Mouse (Mus musculus): Measurements from ENCODE around the gene Bcl11a. TPM values are rescaled to one million over a fixed set of nuclear protein-coding genes. Genes with fewer than 3 reads are reported as not detected.
A peak's percentile ranks its signal among the peaks of the same experiment; 100 is the strongest.

The Bcl11a gene
- total and polyA plus RNA-seq, 2 experiments from 2014 or later = 70.8 to 173 TPM

DNA sequence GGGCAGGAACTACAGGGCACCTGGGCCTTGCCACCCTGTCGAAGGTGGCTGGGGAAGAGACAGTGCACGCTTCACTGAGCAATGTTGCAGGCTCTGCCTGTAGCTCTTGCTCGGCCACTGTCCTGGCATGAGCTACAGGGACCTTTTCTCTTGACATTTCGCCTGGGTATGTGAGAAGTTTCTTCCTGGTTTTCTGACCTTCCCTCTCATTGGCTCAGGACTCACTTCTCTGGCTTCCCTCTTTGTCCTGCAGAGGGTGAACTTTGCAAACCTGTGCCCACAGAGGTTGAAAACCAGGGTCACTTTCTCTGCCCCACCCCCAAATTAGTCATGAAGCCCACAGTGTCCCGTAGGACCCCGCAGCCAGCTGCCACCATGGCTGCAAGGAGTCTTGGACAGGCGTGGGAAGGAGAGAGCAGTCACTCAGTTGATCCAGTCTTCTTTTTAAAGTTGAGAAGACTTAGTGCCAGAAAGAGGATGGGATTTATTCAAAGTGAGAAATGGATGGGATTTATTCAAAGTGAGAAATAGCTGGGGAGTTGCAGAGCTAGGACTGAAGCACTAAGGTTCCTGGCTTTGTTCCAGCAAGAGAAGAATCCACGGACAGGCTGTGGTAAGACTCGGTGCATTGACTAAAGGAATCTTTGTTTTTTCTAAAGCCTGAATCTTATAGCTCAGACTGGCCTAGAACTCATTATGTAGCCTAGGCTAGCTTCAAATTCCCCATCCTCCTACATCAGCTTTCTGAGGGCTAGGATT, 71.8 kb downstream of the Bcl11a start:
- no peak overlapping the region for H3K27ac ChIP-seq (ENCODE audit: low read depth, low read length)
- 71% methylated on average over 9 of the region's 9 CpGs for WGBS
- TF ChIP-seq CTCF (IDR thresholded peaks at IDR 0.05; ENCODE audit: low read depth) = no peak

GRCm38 (mm10) chr11:24152076-24152784, 74.4 kb downstream of the Bcl11a start:
- DNase-seq = no peak

More for the DNA sequence above, 71.8 kb downstream of the Bcl11a start:
- Histone ChIP-seq H3K4me3 (ENCODE audit: low read depth, low read length) (no peak overlapping the region), H3K4me1 (ENCODE audit: insufficient read depth) (peaks cover 18% of the 10 kb centered on the region; the same call in 1 of the 2 replicates), H3K36me3 (ENCODE audit: insufficient read depth) (no peaks in the 10 kb centered on the region), H3K9ac (no peak overlapping the region), H3K27me3 (ENCODE audit: insufficient read depth, low read length) (no peaks in the 10 kb centered on the region), H3K4me2 (ENCODE audit: low read depth) (no peak overlapping the region), H3K9me3 (ENCODE audit: low read length) (no peaks in the 10 kb centered on the region)
- ATAC-seq (no peak), DNase-seq (no peak)

DNA sequence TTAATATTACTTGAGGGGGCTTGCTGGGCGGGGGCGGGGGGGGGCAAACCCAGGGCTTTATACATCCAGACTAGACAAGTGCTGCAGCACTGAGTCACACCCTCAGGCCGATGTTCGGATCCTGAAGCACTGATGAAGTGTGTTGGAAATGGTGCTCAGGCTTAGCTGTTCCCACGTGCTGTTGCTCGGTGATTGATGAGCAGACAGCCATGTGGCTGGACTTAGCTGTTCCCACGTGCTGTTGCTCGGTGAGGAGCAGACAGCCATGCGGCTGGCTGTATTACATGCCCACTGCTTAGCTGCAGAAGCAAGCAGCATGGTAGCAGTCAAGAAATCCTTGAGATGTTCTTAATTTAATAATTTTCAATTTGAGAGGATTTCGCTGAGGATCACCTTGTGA, 75.2 kb downstream of the Bcl11a start:
- H3K27me3 ChIP-seq (ENCODE audit: insufficient read depth, low read length) = no peaks in the 10 kb centered on the region
- H3K36me3 ChIP-seq (ENCODE audit: insufficient read depth) = no peaks in the 10 kb centered on the region
- H3K4me2 ChIP-seq (ENCODE audit: low read depth) = no peak overlapping the region
- peaks cover 13% of the 10 kb centered on the region; the same call in 1 of the 2 replicates for H3K4me1 ChIP-seq (ENCODE audit: insufficient read depth)
- H3K4me3 ChIP-seq (ENCODE audit: low read depth, low read length) = no peak overlapping the region
- H3K27ac ChIP-seq (ENCODE audit: low read depth, low read length) = peak overlapping the region; percentile 59; the same call in 1 of the 2 replicates
- ATAC-seq (peak; percentile 36; the same call in 1 of the 2 replicates), DNase-seq (no peak)
- no peak overlapping the region for H3K9ac ChIP-seq
- no peaks in the 10 kb centered on the region for H3K9me3 ChIP-seq (ENCODE audit: low read length)
- no peak for TF ChIP-seq CTCF (IDR thresholded peaks at IDR 0.05; ENCODE audit: low read depth)
- 49% methylated on average over 10 of the region's 10 CpGs for WGBS

More at GRCm38 (mm10) chr11:24152076-24152784, 74.4 kb downstream of the Bcl11a start:
- Histone ChIP-seq H3K4me3 (ENCODE audit: low read depth, low read length) (no peak overlapping the region), H3K4me2 (ENCODE audit: low read depth) (no peak overlapping the region), H3K27ac (ENCODE audit: low read depth, low read length) (0 out of 2 replicates have a peak overlapping the region, but pooled peaks have one; percentile 9), H3K4me1 (ENCODE audit: insufficient read depth) (peaks cover 13% of the 10 kb centered on the region; the same call in 1 of the 2 replicates), H3K9ac (no peak overlapping the region), H3K27me3 (ENCODE audit: insufficient read depth, low read length) (no peaks in the 10 kb centered on the region), H3K9me3 (ENCODE audit: low read length) (no peaks in the 10 kb centered on the region), H3K36me3 (ENCODE audit: insufficient read depth) (no peaks in the 10 kb centered on the region)
- 63% methylated on average over 7 of the region's 7 CpGs for WGBS
- no peak for TF ChIP-seq CTCF (IDR thresholded peaks at IDR 0.05; ENCODE audit: low read depth)
- ATAC-seq = peak; percentile 56; the same call in 1 of the 2 replicates

GRCm38 (mm10) chr11:24158026-24158425, 80.2 kb downstream of the Bcl11a start:
- peaks cover 31% of the 10 kb centered on the region for H3K4me1 ChIP-seq (ENCODE audit: insufficient read depth)
- H3K36me3 ChIP-seq (ENCODE audit: insufficient read depth) = peaks cover 5% of the 10 kb centered on the region; the same call in 1 of the 2 replicates
- no peak overlapping the region for H3K9ac ChIP-seq
- H3K4me2 ChIP-seq (ENCODE audit: low read depth) = no peak overlapping the region
- TF ChIP-seq CTCF (IDR thresholded peaks at IDR 0.05; ENCODE audit: low read depth) = no peak
- 63% methylated on average over 9 of the region's 9 CpGs for WGBS
- no peaks in the 10 kb centered on the region for H3K27me3 ChIP-seq (ENCODE audit: insufficient read depth, low read length)
- H3K9me3 ChIP-seq (ENCODE audit: low read length) = no peaks in the 10 kb centered on the region
- H3K27ac ChIP-seq (ENCODE audit: low read depth, low read length) = 0 out of 2 replicates have a peak overlapping the region, but pooled peaks have one; percentile 1
- no peak overlapping the region for H3K4me3 ChIP-seq (ENCODE audit: low read depth, low read length)
- ATAC-seq (no peak), DNase-seq (no peak)

DNA sequence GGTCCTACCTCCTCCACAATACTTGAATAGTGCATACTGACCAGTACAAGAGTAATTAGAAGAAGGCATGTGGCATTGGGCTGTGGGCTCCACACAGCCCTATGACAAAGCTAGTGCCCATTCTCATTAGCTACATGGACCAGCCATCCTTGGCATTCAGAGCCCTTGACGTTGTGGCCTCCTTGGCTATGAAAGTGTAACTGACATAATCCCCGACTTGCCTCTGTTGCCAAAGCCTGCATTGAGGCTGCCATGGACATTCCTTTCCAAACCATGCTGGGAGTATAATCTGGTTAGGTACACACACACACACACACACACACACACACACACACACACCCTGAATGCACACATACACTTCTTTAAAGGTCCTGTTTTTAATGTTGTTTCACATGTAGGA, 81.8 kb downstream of the Bcl11a start:
- ATAC-seq (no peak), DNase-seq (no peak)
- Histone ChIP-seq H3K36me3 (ENCODE audit: insufficient read depth) (peaks cover 20% of the 10 kb centered on the region), H3K9me3 (ENCODE audit: low read length) (no peaks in the 10 kb centered on the region), H3K9ac (no peak overlapping the region), H3K4me1 (ENCODE audit: insufficient read depth) (peaks cover 33% of the 10 kb centered on the region), H3K27me3 (ENCODE audit: insufficient read depth, low read length) (no peaks in the 10 kb centered on the region), H3K4me3 (ENCODE audit: low read depth, low read length) (no peak overlapping the region), H3K4me2 (ENCODE audit: low read depth) (no peak overlapping the region), H3K27ac (ENCODE audit: low read depth, low read length) (peak overlapping the region; percentile 15; the same call in 1 of the 2 replicates)
- TF ChIP-seq CTCF (IDR thresholded peaks at IDR 0.05; ENCODE audit: low read depth) = no peak
- WGBS = 70% methylated on average over 2 of the region's 2 CpGs

DNA sequence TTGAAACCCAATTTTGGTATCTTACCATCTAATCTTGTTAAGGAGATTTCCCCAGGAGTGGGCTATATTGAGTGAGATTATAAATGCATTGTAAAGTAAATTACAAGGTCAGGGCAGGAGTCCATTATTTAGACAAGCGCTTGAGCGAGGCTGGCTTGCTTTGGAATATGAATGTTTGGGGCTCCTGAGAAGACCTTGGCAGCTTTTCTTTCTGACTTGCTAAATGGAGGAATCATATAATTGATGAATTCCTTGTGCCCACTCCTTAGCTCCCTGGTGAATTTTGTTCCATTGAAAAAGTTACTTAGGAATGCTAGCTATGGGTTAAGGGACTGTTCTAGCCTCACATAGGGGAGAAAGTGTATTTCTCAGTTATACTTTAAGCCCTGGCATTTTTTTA, 83.6 kb downstream of the Bcl11a start:
- Histone ChIP-seq H3K27me3 (ENCODE audit: insufficient read depth, low read length) (no peaks in the 10 kb centered on the region), H3K4me3 (ENCODE audit: low read depth, low read length) (no peak overlapping the region), H3K36me3 (ENCODE audit: insufficient read depth) (peaks cover 24% of the 10 kb centered on the region), H3K9me3 (ENCODE audit: low read length) (no peaks in the 10 kb centered on the region), H3K4me1 (ENCODE audit: insufficient read depth) (peaks cover 35% of the 10 kb centered on the region), H3K9ac (no peak overlapping the region), H3K4me2 (ENCODE audit: low read depth) (no peak overlapping the region), H3K27ac (ENCODE audit: low read depth, low read length) (peak overlapping the region; percentile 57; the same call in 1 of the 2 replicates)
- no peak for TF ChIP-seq CTCF (IDR thresholded peaks at IDR 0.05; ENCODE audit: low read depth)
- DNase-seq (no peak), ATAC-seq (peak; percentile 2; the same call in 1 of the 2 replicates)
- WGBS = 22% methylated on average over 2 of the region's 2 CpGs

All from forebrain, postnatal 0 days (tissue).